Mouse (Mus musculus) layer of hippocampus, adult 11-12 months (tissue): ENCODE results near the gene Gm20696.

Experiments used
- DNase-seq: peaks from one replicate; pipeline ENCODE4 v3.0.0; 2022; ENCODE audit warnings: low spot score

Gm20696 gene

GRCm38 (mm10) chr6:99625306-99625705 lies 41.3 kb downstream of the Gm20696 start:
- DNase-seq = no peak

GRCm38 (mm10) chr6:99624542-99624941 lies 42.1 kb downstream of the Gm20696 start:
- DNase-seq = no peak

- no peak for DNase-seq
Observed at GRCm38 (mm10) chr6:99623641-99624040, 43.0 kb downstream of the Gm20696 start.

- DNase-seq = no peak
Observed at GRCm38 (mm10) chr6:99621167-99621566, 45.4 kb downstream of the Gm20696 start.

GRCm38 (mm10) chr6:99620471-99620870 lies 46.1 kb downstream of the Gm20696 start:
- DNase-seq = no peak

- DNase-seq = no peak
Observed at GRCm38 (mm10) chr6:99619964-99620363, 46.6 kb downstream of the Gm20696 start.

GRCm38 (mm10) chr6:99619466-99619865 lies 47.1 kb downstream of the Gm20696 start:
- DNase-seq = no peak

GRCm38 (mm10) chr6:99617867-99618266 lies 48.7 kb downstream of the Gm20696 start:
- DNase-seq = no peak

GRCm38 (mm10) chr6:99617415-99617814 lies 49.2 kb downstream of the Gm20696 start:
- no peak for DNase-seq

GRCm38 (mm10) chr6:99615272-99615751 lies 51.3 kb downstream of the Gm20696 start:
- DNase-seq = no peak

- no peak for DNase-seq
Observed at GRCm38 (mm10) chr6:99614566-99615271, 51.9 kb downstream of the Gm20696 start.

GRCm38 (mm10) chr6:99611866-99612265 lies 54.7 kb downstream of the Gm20696 start:
- no peak for DNase-seq

GRCm38 (mm10) chr6:99610454-99611427 lies 55.9 kb downstream of the Gm20696 start:
- DNase-seq = no peak

GRCm38 (mm10) chr6:99606079-99606478 lies 60.5 kb downstream of the Gm20696 start:
- no peak for DNase-seq

- no peak for DNase-seq
Observed at GRCm38 (mm10) chr6:99604758-99605157, 61.8 kb downstream of the Gm20696 start.

GRCm38 (mm10) chr6:99602434-99602833 lies 64.2 kb downstream of the Gm20696 start:
- DNase-seq = no peak

GRCm38 (mm10) chr6:99600886-99601285 lies 65.7 kb downstream of the Gm20696 start:
- DNase-seq = no peak

- peak; percentile 46 for DNase-seq
Observed at GRCm38 (mm10) chr6:99600168-99600793, 66.3 kb downstream of the Gm20696 start.

GRCm38 (mm10) chr6:99599651-99600050 lies 66.9 kb downstream of the Gm20696 start:
- no peak for DNase-seq

- DNase-seq = no peak
Observed at GRCm38 (mm10) chr6:99599229-99599628, 67.4 kb downstream of the Gm20696 start.

- DNase-seq = no peak
Observed at GRCm38 (mm10) chr6:99577040-99577439, 89.6 kb downstream of the Gm20696 start.

GRCm38 (mm10) chr6:99575633-99576032 lies 91.0 kb downstream of the Gm20696 start:
- no peak for DNase-seq
